Mouse (Mus musculus) hindbrain, embryonic 10.5 days (tissue): ENCODE measurements around the gene Pdxp. TPM values are rescaled to one million over a fixed set of nuclear protein-coding genes. Genes with fewer than 3 reads are reported as not detected.
"Not testable (repeated sequence)": the region's sequence is repeated elsewhere in the genome, so short reads cannot be mapped to it uniquely, and the experiment has no call there.

ENCODE experiments used
- DNase-seq: peaks from one replicate; pipeline ENCODE4 v3.0.0-alpha.2; 2017; ENCODE audit warnings: low spot score
- H3K27ac ChIP-seq: fragments of 300-500 bp; sonication (generic); 2 replicates; pipeline ENCODE4 v1.5.1; 2016; ENCODE audit warnings: mild to moderate bottlenecking, moderate library complexity
- H3K27me3 ChIP-seq: fragments of 300-500 bp; sonication (generic); 2 replicates; pipeline ENCODE4 v1.6.1; 2016; ENCODE audit warnings: mild to moderate bottlenecking; ENCODE audit not compliant: poor library complexity, insufficient read depth, severe bottlenecking
- H3K36me3 ChIP-seq: fragments of 300-500 bp; sonication (generic); 2 replicates; pipeline ENCODE4 v1.6.1; 2016; ENCODE audit warnings: mild to moderate bottlenecking, moderate library complexity
- H3K4me1 ChIP-seq: fragments of 300-500 bp; sonication (generic); replicated peaks from 2 replicates; pipeline ENCODE4 v1.6.1; 2016; ENCODE audit warnings: mild to moderate bottlenecking
- H3K4me3 ChIP-seq: fragments of 300-500 bp; sonication (generic); 2 replicates; pipeline ENCODE4 v1.5.1; 2016; ENCODE audit warnings: mild to moderate bottlenecking, moderate library complexity
- H3K9me3 ChIP-seq: fragments of 300-500 bp; sonication (generic); 2 replicates; pipeline ENCODE4 v1.6.1; 2016; ENCODE audit warnings: mild to moderate bottlenecking, moderate library complexity
- WGBS: fragments of 180-500 bp; shearing (Covaris S2); methylation state at CpG from one replicate; pipeline ENCODE4 v1.1.7; 2016; 5-methylcytosine and 5-hydroxymethylcytosine counted together
- polyA plus RNA-seq: library from polyadenylated mRNA; unstranded; fragments of >200 nt; fragmentation: Nextera tagmentation; extraction: Ambion mirVana; gene quantifications from 2 replicates; pipeline ENCODE4 v1.2.1, GENCODE M21; 2016

Gene Pdxp
- polyA plus RNA-seq, 1 experiment from 2014 or later = 33.9 TPM

DNA sequence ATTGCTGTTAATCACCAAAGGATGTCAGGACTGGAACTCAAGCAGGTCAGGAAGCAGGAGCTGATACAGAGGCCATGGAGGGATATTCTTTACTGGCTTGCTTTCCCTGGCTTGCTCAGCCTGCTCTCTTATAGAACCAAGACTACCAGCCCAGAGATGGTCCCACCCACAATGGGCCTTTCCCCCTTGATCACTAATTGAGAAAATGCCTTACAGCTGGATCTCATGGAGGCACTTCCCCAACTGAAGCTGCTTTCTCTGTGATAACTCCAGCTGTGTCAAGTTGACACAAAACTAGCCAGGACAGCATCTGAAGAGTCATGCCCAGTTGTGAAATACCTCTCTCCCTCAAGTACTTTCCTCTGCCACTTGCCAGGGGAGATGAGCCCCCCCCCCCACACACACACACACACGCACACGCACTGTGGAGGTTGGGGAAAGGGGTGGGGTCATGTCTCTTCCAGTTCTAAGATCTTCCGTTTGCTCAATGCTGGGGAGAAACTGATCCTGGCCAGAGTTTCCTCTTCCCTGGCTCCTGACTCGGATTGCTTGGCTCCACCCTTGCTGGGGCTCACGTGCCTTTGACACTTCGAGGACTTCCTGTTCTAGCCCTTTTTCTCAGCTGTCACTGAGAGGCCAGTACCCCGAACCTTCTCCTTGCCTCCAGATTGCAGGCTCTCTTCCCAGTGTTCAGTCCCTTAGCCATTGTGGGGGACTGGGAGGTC is 34.8 kb upstream of the Pdxp start:
- WGBS = 71% methylated on average over 7 of the region's 7 CpGs
- peak overlapping the region; percentile 26; the same call in 1 of the 2 replicates for H3K27ac ChIP-seq

DNA sequence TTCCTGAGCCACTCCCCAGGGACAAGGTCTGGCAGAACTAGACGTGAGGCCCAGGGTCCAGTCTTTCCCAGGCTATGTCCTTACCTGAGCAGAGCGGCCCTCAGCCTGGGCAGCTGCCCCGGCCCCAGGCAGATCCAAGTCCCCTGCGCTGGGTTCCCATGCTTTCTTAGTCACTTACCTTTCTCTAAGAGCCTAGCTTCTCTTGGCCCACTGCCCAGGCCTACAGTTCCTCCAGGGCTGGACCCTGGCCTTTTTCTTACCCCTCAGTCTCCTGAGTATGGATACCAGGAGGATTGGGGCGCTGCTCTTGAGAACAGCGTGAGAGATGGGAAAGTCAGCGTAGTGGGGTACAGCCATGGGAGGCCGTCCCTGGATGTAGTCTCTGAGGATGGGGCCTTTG is 33.3 kb upstream of the Pdxp start:
- H3K36me3 ChIP-seq = peaks cover 62% of the 10 kb centered on the region
- DNase-seq = no peak
- WGBS = 95% methylated on average over 8 of the region's 8 CpGs
- peaks cover 41% of the 10 kb centered on the region for H3K4me1 ChIP-seq
- no peak overlapping the region; the same call in 1 of the 2 replicates for H3K27ac ChIP-seq
- H3K27me3 ChIP-seq = no peaks in the 10 kb centered on the region
- no peak overlapping the region for H3K4me3 ChIP-seq
- H3K9me3 ChIP-seq = no peaks in the 10 kb centered on the region

More for the DNA sequence above, 34.8 kb upstream of the Pdxp start:
- DNase-seq, H3K27me3 ChIP-seq, H3K9me3 ChIP-seq: not testable (repeated sequence)
- Histone ChIP-seq H3K36me3 (peaks cover 48% of the 10 kb centered on the region), H3K4me1 (peaks cover 55% of the 10 kb centered on the region), H3K4me3 (peak overlapping the region; percentile 76; the same call in 1 of the 2 replicates)

DNA sequence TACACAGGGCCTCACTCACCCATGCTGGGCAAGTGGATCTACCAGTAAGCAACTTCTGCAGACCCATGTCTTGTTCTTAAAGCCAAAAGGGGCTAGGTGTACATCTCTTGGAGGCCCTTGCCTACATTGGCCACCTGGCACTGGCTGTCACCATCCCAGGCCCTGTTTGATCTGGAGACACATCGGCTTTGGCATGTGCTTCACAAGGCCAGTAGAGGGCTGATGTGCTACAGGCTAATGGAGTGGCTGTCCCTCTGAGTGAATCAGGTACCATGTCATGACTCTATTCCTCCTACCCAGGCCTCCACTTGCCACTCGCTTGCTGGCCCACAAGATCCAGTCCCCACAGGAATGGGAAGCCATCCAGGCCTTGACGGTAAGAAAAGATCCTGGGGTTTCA is 31.9 kb upstream of the Pdxp start:
- no peak overlapping the region for H3K4me3 ChIP-seq
- no peak overlapping the region for H3K27ac ChIP-seq
- H3K9me3 ChIP-seq = no peaks in the 10 kb centered on the region
- no peaks in the 10 kb centered on the region for H3K27me3 ChIP-seq
- H3K4me1 ChIP-seq = peaks cover 27% of the 10 kb centered on the region
- WGBS = 91% methylated on average over 3 of the region's 3 CpGs
- H3K36me3 ChIP-seq = peaks cover 76% of the 10 kb centered on the region
- no peak for DNase-seq

DNA sequence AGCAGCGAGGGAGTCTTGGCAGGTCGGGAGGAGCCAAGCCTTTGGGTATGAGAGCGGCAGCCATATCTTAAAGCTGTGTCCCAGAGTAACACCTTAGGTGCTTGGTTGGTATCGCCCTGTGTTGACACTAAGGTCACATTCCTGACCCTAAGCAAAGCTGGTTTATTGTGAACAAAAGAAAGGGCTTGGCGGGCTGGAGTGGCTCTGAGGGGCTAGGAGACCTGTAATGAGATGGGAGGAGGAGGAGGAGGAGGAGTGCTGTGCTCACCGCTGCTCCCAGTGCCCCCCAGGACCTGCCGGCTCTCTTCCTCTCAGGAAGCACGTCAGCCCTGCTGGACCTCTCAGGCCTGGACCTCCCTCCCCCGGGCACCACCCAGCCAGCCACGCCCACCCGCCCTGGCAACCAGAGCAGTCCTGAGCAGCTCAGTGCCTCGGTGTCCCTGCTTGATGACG is 24.3 kb upstream of the Pdxp start:
- H3K27me3 ChIP-seq = no peaks in the 10 kb centered on the region
- peak overlapping the region; percentile 81 for H3K27ac ChIP-seq
- peak; percentile 29 for DNase-seq
- peaks cover 53% of the 10 kb centered on the region for H3K4me1 ChIP-seq
- H3K36me3 ChIP-seq = peaks cover 97% of the 10 kb centered on the region
- peak overlapping the region; percentile 20; the same call in 1 of the 2 replicates for H3K4me3 ChIP-seq
- no peaks in the 10 kb centered on the region for H3K9me3 ChIP-seq
- 29% methylated on average over 13 of the region's 13 CpGs for WGBS

DNA sequence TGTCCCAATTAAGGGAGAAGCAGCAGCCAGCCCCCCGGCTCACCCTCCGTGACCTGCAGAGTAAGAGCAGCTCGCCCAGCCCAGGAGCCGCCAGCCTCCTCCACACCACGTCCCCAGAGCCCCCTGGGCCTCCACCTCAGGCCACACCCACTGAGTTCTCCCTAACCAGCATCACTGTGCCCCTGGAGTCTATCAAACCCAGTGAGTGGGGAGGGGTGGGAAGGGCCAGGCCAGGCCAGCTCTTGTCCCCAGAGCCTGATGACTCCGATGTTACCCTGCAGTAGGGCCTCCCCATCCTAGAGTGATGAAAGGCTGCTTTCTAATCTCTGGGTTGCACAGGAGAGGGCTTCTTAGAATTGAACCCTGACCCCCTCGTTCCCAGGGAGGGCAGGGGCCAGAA is 21.3 kb upstream of the Pdxp start:
- peaks cover 79% of the 10 kb centered on the region for H3K4me1 ChIP-seq
- H3K27ac ChIP-seq = 0 out of 2 replicates have a peak overlapping the region, but pooled peaks have one; percentile 35
- H3K27me3 ChIP-seq = no peaks in the 10 kb centered on the region
- no peak overlapping the region for H3K4me3 ChIP-seq
- no peak for DNase-seq
- WGBS = 66% methylated on average over 7 of the region's 7 CpGs
- no peaks in the 10 kb centered on the region for H3K9me3 ChIP-seq
- H3K36me3 ChIP-seq = peaks cover 82% of the 10 kb centered on the region

DNA sequence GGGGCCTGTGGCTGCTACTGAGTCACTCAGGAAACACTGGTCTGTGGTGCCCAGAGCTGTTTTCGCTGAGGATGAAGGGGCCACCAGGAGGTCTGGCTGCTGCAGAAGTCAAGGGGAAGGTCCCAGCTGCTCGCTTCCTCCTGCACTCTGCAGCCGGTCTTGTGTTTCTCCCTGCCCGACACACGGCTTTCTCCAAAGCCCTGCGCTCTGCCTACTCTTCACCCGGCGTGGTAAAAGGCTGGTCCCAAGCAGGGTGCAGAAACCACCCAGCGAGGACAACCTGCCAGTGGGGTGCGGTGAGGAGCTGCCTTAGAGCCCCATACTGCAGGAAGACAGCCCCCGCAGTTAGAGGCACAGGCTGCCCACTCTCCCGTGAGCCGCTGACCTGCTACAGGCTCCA is 19.0 kb upstream of the Pdxp start:
- peaks cover 59% of the 10 kb centered on the region for H3K36me3 ChIP-seq
- peak overlapping the region; percentile 64; the same call in 1 of the 2 replicates for H3K27ac ChIP-seq
- no peak for DNase-seq
- WGBS = 75% methylated on average over 13 of the region's 13 CpGs
- peaks cover 5% of the 10 kb centered on the region for H3K27me3 ChIP-seq
- H3K4me1 ChIP-seq = peaks cover 83% of the 10 kb centered on the region
- H3K4me3 ChIP-seq = no peak overlapping the region
- H3K9me3 ChIP-seq = no peaks in the 10 kb centered on the region

DNA sequence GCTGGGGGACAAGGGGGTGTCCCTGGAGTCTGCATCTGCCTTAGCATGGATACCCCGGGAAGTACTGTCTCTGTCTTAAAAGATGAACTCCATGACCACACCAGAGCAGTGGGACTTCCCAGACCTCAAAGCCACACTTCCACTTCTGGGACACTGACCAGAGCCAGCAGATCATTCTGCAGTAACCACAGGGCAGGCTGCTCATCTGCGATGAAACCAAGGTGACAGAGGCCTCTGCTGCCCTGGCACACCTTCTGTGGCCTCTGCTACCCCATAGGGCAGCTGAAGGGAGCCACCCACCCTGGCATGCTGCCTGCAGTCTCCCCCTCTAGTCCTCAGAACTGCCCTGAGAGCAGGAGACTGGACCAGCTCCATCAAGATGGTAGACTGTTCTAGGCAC is 18.0 kb upstream of the Pdxp start:
- WGBS = 88% methylated on average over 2 of the region's 2 CpGs
- Histone ChIP-seq H3K9me3 (no peaks in the 10 kb centered on the region), H3K27me3 (peaks cover 13% of the 10 kb centered on the region), H3K36me3 (peaks cover 50% of the 10 kb centered on the region), H3K4me3 (no peak overlapping the region), H3K4me1 (peaks cover 85% of the 10 kb centered on the region), H3K27ac (peak overlapping the region; percentile 36; the same call in 1 of the 2 replicates)
- no peak for DNase-seq

DNA sequence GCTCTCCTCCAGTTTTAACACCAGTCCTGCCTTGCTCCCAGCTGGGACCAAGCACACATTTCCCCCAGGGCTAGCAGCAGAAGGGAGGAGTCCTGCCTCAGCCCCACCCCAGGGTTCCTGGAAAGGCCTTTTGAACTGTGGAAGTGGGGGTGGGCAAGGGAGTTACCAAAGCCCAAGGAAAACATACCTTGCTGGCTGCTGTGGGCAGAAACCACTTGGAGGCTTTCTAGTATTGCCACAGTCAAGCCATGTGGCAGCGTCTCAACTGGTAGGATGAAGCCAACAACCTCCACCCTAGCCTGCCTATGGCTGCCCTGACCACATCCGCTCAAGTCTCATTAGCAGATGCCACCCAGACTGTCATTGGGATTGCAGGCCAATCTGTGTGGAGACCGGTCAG is 17.6 kb upstream of the Pdxp start:
- Histone ChIP-seq H3K4me3 (no peak overlapping the region), H3K27ac (peak overlapping the region; percentile 36; the same call in 1 of the 2 replicates), H3K36me3 (peaks cover 46% of the 10 kb centered on the region), H3K9me3 (no peaks in the 10 kb centered on the region), H3K4me1 (peaks cover 89% of the 10 kb centered on the region), H3K27me3 (peaks cover 17% of the 10 kb centered on the region)
- DNase-seq = no peak
- WGBS = 82% methylated on average over 3 of the region's 3 CpGs

DNA sequence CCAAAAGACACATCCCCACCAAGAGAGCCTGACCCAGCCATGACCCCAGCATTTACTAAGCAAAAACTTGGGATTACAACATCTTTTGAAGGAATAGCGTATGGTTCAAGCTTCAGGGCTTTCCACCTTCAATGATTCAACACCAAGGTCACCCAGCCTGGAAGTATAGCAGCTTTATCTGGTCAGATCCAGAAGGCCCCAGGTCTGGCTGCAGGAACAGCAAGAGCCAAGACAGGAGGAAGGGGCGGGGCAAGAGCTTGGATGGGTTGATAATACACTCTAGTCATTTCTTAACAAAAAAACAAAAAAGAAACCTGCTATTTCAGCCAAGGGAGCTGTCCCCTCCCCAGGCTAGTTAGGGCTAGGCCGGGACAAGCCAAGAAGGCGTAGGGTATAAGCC is 16.2 kb upstream of the Pdxp start:
- H3K36me3 ChIP-seq = peaks cover 33% of the 10 kb centered on the region
- peaks cover 87% of the 10 kb centered on the region for H3K4me1 ChIP-seq
- peaks cover 19% of the 10 kb centered on the region for H3K27me3 ChIP-seq
- H3K9me3 ChIP-seq = no peaks in the 10 kb centered on the region
- H3K27ac ChIP-seq = peak overlapping the region; percentile 5; the same call in 1 of the 2 replicates
- WGBS = 91% methylated on average over 4 of the region's 4 CpGs
- no peak overlapping the region for H3K4me3 ChIP-seq
- DNase-seq = no peak

DNA sequence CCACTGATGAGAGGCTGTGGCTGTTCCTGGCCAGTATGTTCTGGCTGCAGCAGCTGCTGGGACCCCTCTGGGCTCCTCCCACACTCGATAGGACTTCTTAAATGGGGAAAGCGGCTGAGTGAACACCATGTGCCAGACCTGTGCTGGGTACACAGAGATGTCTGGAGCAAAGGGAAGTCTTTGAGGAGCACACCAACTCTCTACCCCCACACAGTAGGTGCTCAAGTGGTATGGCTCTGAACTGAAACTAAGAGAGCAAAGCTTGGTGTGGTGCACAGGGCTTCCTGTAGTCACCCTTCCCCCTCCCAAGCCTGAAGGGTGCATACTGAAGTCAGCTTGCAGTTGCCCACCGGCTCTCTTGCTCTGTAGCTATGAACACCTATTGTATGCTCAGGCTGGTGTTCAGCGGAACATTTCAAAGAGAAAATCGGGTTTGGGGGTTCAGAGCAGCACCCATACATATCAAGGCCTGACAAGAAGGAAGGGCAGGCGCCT is 15.2 kb upstream of the Pdxp start:
- H3K4me3 ChIP-seq = peak overlapping the region; percentile 72
- no peak for DNase-seq
- H3K9me3 ChIP-seq = no peaks in the 10 kb centered on the region
- WGBS = 54% methylated on average over 6 of the region's 6 CpGs
- H3K36me3 ChIP-seq = peaks cover 27% of the 10 kb centered on the region
- H3K27me3 ChIP-seq = peaks cover 19% of the 10 kb centered on the region
- H3K27ac ChIP-seq = peak overlapping the region; percentile 86
- peaks cover 80% of the 10 kb centered on the region for H3K4me1 ChIP-seq

DNA sequence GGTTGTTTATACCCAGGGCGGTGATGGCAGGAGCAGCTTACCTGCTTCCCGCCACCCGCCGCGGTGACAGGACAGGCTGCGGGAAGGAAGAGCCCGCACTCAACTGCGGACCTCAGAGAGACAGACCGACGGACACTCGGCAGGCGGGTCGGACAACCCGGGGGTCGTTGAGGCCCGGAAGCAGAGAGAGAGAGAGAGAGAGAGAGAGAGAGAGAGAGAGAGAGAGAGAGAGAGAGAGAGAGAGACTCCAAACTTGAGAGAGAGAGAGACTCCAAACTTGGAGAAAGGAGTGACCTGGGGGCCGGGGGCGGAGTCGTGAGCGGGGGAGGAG is 14.3 kb upstream of the Pdxp start, which contains the start of gene Gm49510:
Gm49510 (plus strand) TSS at position 259 of the 331 bp plus-strand sequence.
- peak within 1 kb of the TSS; percentile 86 for H3K27ac ChIP-seq
- DNase-seq = no peak
- H3K9me3 ChIP-seq = no peaks in the 10 kb centered on the region
- peak within 1 kb of the TSS; percentile 72 for H3K4me3 ChIP-seq
- 1% methylated on average over 20 of the region's 20 CpGs for whole genome bisulfite sequencing
- peaks cover 19% of the 10 kb centered on the region for H3K27me3 ChIP-seq
- H3K36me3 ChIP-seq = peaks cover 25% of the 10 kb centered on the region
- peaks cover 72% of the 10 kb centered on the region for H3K4me1 ChIP-seq

DNA sequence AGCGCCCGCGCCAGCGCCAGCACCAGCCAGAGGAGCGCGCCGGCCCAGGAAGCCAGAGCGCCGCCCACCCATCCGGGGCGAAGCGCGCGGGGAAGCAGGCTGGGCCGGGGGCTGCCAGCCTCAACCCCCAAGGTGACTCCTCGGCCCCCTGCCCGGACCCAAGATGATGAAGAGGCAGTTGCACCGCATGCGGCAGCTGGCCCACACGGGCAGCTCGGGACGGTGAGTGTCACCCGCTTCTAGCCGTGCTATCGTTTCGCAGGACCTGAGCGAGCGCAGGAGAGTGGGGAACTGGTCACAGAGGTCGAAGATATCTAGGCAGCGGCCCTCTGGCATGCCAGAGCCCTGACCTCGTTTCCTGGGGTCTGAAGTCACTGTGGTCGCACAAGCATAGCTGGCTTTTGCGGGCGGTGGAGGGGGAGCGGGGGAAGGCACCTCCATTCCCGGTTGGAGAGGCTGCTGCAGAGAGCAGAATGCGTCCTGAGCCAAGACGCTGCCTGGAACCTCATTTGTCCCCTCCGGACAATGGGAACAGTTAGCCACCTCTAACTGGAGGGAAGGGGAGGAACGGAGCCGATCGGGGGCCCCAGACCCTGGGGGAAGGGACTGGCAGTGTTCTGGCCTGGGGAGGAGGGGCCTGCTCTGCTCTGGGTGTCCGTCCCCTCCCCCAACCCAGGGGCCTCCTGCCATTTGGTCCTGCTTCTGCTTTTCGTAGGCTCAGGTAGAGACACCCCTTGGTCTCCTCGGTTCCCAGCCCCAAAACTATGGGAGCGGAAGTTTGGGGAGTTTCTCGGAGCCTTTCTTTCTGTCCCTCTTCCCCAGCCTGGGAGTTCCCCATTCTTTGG is 13.8 kb upstream of the Pdxp start, which contains the start of gene Sh3bp1:
Sh3bp1 (plus strand) TSS at position 29 of the 845 bp plus-strand sequence.
- peak within 1 kb of the TSS; percentile 72 for H3K4me3 ChIP-seq
- H3K27ac ChIP-seq = peak within 1 kb of the TSS; percentile 86
- under 1% methylated on average over 47 of the region's 47 CpGs for WGBS
- no peaks in the 10 kb centered on the region for H3K9me3 ChIP-seq
- peaks cover 19% of the 10 kb centered on the region for H3K27me3 ChIP-seq
- peaks cover 24% of the 10 kb centered on the region for H3K36me3 ChIP-seq
- peaks cover 66% of the 10 kb centered on the region for H3K4me1 ChIP-seq
- DNase-seq = peak; percentile 66
